Mouse (Mus musculus) liver, embryonic 12.5 days (tissue): ENCODE measurements around the gene Psg25. TPM values are rescaled to one million over a fixed set of nuclear protein-coding genes. Genes with fewer than 3 reads are reported as not detected.
"Not testable (repeated sequence)": the region's sequence is repeated elsewhere in the genome, so short reads cannot be mapped to it uniquely, and the experiment has no call there.

Source experiments
- ATAC-seq: fragments of 200-750 bp; cut with Nextera tagmentation; 2 replicates; pipeline ENCODE4 v1.8.0; 2017; ENCODE audit warnings: moderate number of reproducible peaks, mild to moderate bottlenecking, moderate library complexity
- H3K27ac ChIP-seq: fragments of 300-500 bp; sonication (generic); 2 replicates; pipeline ENCODE4 v1.5.1; 2016; ENCODE audit warnings: mild to moderate bottlenecking
- H3K27me3 ChIP-seq: fragments of 300-500 bp; sonication (generic); replicated peaks from 2 replicates; pipeline ENCODE4 v1.6.1; 2016; ENCODE audit warnings: mild to moderate bottlenecking, moderate library complexity
- H3K36me3 ChIP-seq: fragments of 300-500 bp; sonication (generic); 2 replicates; pipeline ENCODE4 v1.6.1; 2016; ENCODE audit warnings: mild to moderate bottlenecking, moderate library complexity
- H3K4me1 ChIP-seq: fragments of 300-500 bp; sonication (generic); 2 replicates; pipeline ENCODE4 v1.6.1; 2016
- H3K4me2 ChIP-seq: fragments of 300-500 bp; sonication (generic); 2 replicates; pipeline ENCODE4 v1.6.1; 2016; ENCODE audit warnings: mild to moderate bottlenecking, moderate library complexity
- H3K4me3 ChIP-seq: fragments of 300-500 bp; sonication (generic); 2 replicates; pipeline ENCODE4 v1.5.1; 2016; ENCODE audit warnings: mild to moderate bottlenecking, moderate library complexity
- H3K9ac ChIP-seq: fragments of 300-500 bp; sonication (generic); 2 replicates; pipeline ENCODE4 v1.6.1; 2016; ENCODE audit warnings: mild to moderate bottlenecking, moderate library complexity
- H3K9me3 ChIP-seq: fragments of 300-500 bp; sonication (generic); replicated peaks from 2 replicates; pipeline ENCODE4 v1.6.1; 2016; ENCODE audit warnings: mild to moderate bottlenecking, moderate library complexity
- WGBS: fragments of 180-500 bp; shearing (Covaris S2); methylation state at CpG from one replicate; pipeline ENCODE4 v1.1.7; 2016; ENCODE audit not compliant: insufficient replicate concordance; 5-methylcytosine and 5-hydroxymethylcytosine counted together
- polyA plus RNA-seq: library from polyadenylated mRNA; unstranded; fragments of >200 nt; fragmentation: Nextera tagmentation; extraction: Ambion mirVana; gene quantifications from 2 replicates; pipeline ENCODE4 v1.2.1, GENCODE M21; 2016

The Psg25 gene
- polyA plus RNA-seq, result not detected in 2 replicates

- Histone ChIP-seq H3K27ac (no peak within 1 kb of the TSS), H3K4me2 (no peak within 1 kb of the TSS), H3K4me3 (no peak within 1 kb of the TSS), H3K4me1 (no peaks in the 10 kb centered on the region), H3K9me3 (no peaks in the 10 kb centered on the region), H3K9ac (no peak within 1 kb of the TSS), H3K36me3 (no peaks in the 10 kb centered on the region), H3K27me3 (no peaks in the 10 kb centered on the region)
- WGBS, result 65% methylated on average over 1 of the region's 1 CpGs
- ATAC-seq, result no peak
Observed at GRCm38 (mm10) chr7:18532169-18532568, at the start of gene Psg25. Gene Psg25 (minus strand): TSS chr7:18532269.

GRCm38 (mm10) chr7:18567205-18567604, 35.1 kb upstream of the Psg25 start, which contains the start of gene Psg27:
Gene Psg27 (minus strand): TSS chr7:18567305.
- ATAC-seq, result no peak
- Histone ChIP-seq H3K4me2 (no peak within 1 kb of the TSS), H3K27ac (no peak within 1 kb of the TSS), H3K9me3 (no peaks in the 10 kb centered on the region), H3K36me3 (no peaks in the 10 kb centered on the region), H3K9ac (no peak within 1 kb of the TSS), H3K4me1 (no peaks in the 10 kb centered on the region), H3K4me3 (no peak within 1 kb of the TSS), H3K27me3 (no peaks in the 10 kb centered on the region)
- 68% methylated on average over 3 of the region's 3 CpGs for WGBS

DNA sequence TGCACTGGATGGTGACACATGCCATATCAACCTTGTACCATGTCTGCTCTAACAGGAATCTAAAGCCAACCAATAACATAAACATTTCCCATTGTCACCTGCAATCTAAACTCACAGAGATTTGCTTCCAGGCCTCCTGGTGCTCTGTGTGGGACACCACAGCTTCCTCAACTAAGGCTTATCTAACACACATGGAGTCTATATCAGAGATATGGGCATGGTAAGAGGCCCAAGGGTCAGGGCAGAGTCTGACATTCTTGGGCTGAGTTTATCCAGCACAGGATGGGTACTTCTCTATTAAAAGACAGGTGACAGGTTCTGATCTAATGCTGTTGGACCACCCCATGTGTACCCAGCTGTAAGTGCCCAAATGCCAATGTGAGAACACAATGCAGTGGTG, 27.8 kb upstream of the Psg25 start:
- Histone ChIP-seq H3K9me3 (0 out of 2 replicates have a peak, but pooled peaks cover 4% of the 10 kb centered on the region), H3K27ac (no peak overlapping the region), H3K27me3 (no peaks in the 10 kb centered on the region), H3K9ac (no peak overlapping the region), H3K4me3 (no peak overlapping the region), H3K4me2 (no peak overlapping the region), H3K36me3 (no peaks in the 10 kb centered on the region), H3K4me1 (no peaks in the 10 kb centered on the region)
- ATAC-seq, result no peak

- not testable (repeated sequence) for ATAC-seq, H3K4me1 ChIP-seq, H3K27ac ChIP-seq, H3K4me2 ChIP-seq, H3K9ac ChIP-seq, H3K9me3 ChIP-seq, H3K27me3 ChIP-seq, H3K36me3 ChIP-seq, H3K4me3 ChIP-seq
- 53% methylated on average over 3 of the region's 3 CpGs for WGBS
Observed at GRCm38 (mm10) chr7:18555751-18556150, 23.7 kb upstream of the Psg25 start.

- H3K4me2 ChIP-seq, result no peak overlapping the region
- H3K36me3 ChIP-seq, result no peaks in the 10 kb centered on the region
- H3K27ac ChIP-seq, result no peak overlapping the region
- no peak for ATAC-seq
- H3K9me3 ChIP-seq, result no peaks in the 10 kb centered on the region
- no peaks in the 10 kb centered on the region for H3K27me3 ChIP-seq
- WGBS, result 42% methylated on average over 3 of the region's 3 CpGs
- H3K9ac ChIP-seq, result no peak overlapping the region
- H3K4me1 ChIP-seq, result no peaks in the 10 kb centered on the region
- H3K4me3 ChIP-seq, result no peak overlapping the region
Observed at GRCm38 (mm10) chr7:18533420-18533819, 1.4 kb upstream of the Psg25 start.

DNA sequence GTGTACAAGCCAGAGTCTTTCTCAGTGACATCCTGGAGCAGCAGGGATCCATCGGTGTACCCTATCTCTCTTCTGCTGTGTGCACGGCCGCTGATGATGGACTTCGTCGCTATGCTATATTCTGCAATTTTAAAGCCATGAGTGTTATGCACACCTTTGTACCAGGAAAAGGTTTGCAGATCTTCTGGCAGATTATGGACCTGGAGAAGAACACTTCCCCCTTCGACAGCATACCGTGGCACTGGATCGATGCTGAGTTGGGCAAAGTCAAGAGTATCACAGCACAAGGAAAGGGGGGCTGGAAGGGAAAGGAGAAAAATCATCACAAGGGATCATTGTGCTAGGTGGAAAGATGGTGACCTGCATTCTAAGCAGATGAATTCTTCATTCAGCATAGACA, 7.4 kb downstream of the Psg25 start:
- 78% methylated on average over 8 of the region's 8 CpGs for WGBS
- H3K9ac ChIP-seq, result no peak overlapping the region
- H3K4me1 ChIP-seq, result no peaks in the 10 kb centered on the region
- H3K4me2 ChIP-seq, result no peak overlapping the region
- no peaks in the 10 kb centered on the region for H3K27me3 ChIP-seq
- H3K9me3 ChIP-seq, result no peaks in the 10 kb centered on the region; the same call in 1 of the 2 replicates
- ATAC-seq, result no peak
- H3K36me3 ChIP-seq, result no peaks in the 10 kb centered on the region
- no peak overlapping the region for H3K4me3 ChIP-seq
- H3K27ac ChIP-seq, result no peak overlapping the region

GRCm38 (mm10) chr7:18512848-18513247, 19.2 kb downstream of the Psg25 start:
- H3K27ac ChIP-seq, H3K9me3 ChIP-seq, H3K4me1 ChIP-seq, ATAC-seq, H3K36me3 ChIP-seq, H3K27me3 ChIP-seq, H3K4me3 ChIP-seq, H3K9ac ChIP-seq, H3K4me2 ChIP-seq: not testable (repeated sequence)

GRCm38 (mm10) chr7:18512417-18512816, 19.7 kb downstream of the Psg25 start:
- 53% methylated on average over 2 of the region's 2 CpGs for WGBS
- not testable (repeated sequence) for H3K9ac ChIP-seq, ATAC-seq, H3K36me3 ChIP-seq, H3K4me2 ChIP-seq, H3K4me1 ChIP-seq, H3K9me3 ChIP-seq, H3K27me3 ChIP-seq, H3K27ac ChIP-seq, H3K4me3 ChIP-seq

GRCm38 (mm10) chr7:18511479-18511878, 20.6 kb downstream of the Psg25 start:
- ATAC-seq, result no peak
- WGBS, result 21% methylated on average over 9 of the region's 9 CpGs

DNA sequence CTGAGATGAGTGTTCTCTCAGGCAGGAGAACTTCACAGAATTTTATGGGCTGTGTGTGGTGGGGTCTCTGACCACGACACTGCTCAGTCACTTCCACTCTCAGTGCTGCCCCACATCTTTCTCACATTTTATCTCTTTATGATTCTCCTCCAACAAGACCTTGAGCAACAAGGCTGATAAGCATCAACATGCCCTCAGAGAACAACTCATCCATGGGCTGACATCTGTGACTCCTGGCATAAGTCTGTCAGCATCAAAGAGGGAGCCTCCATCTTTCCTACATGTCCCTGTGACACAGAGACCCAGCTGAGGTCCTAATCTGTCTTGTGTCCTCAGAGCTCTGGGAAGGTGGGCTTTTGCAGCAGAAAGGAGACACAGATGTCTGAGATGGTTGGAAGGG, 48.0 kb downstream of the Psg25 start, which contains the start of gene Psg26:
TSS of gene Psg26 (minus strand) at position 101 of the 400 bp plus-strand sequence.
- H3K27me3 ChIP-seq, result no peaks in the 10 kb centered on the region
- H3K36me3 ChIP-seq, result no peaks in the 10 kb centered on the region
- H3K4me3 ChIP-seq, result no peak within 1 kb of the TSS
- WGBS, result 38% methylated on average over 1 of the region's 1 CpGs
- no peak within 1 kb of the TSS for H3K9ac ChIP-seq
- ATAC-seq, result no peak
- H3K4me2 ChIP-seq, result no peak within 1 kb of the TSS
- H3K4me1 ChIP-seq, result no peaks in the 10 kb centered on the region
- 0 out of 2 replicates have a peak, but pooled peaks cover 6% of the 10 kb centered on the region for H3K9me3 ChIP-seq
- H3K27ac ChIP-seq, result no peak within 1 kb of the TSS

More at GRCm38 (mm10) chr7:18511479-18511878, 20.6 kb downstream of the Psg25 start:
- Histone ChIP-seq H3K9me3 (no peaks in the 10 kb centered on the region), H3K9ac (no peak overlapping the region), H3K4me1 (no peaks in the 10 kb centered on the region), H3K27me3 (no peaks in the 10 kb centered on the region), H3K27ac (no peak overlapping the region), H3K4me2 (no peak overlapping the region), H3K36me3 (no peaks in the 10 kb centered on the region), H3K4me3 (no peak overlapping the region)

Other genes starting within 250 kb of the Psg25 start
- not detected in 2 replicates for gene Psg18, start 177.3 kb downstream of the Psg25 start, polyA plus RNA-seq
- not detected in 2 replicates for gene Psg28, start 100.2 kb downstream of the Psg25 start, polyA plus RNA-seq
- not detected in 2 replicates for gene Psg26, start 48.1 kb downstream of the Psg25 start, polyA plus RNA-seq
- gene Psg27, start 35.0 kb upstream of the Psg25 start, polyA plus RNA-seq, result not detected in 2 replicates
- gene Psg23, start 84.2 kb upstream of the Psg25 start, polyA plus RNA-seq, result not detected in 2 replicates
- gene Psg21, start 124.5 kb upstream of the Psg25 start, polyA plus RNA-seq, result not detected in 2 replicates
- gene Psg20, start 153.9 kb upstream of the Psg25 start, polyA plus RNA-seq, result not detected in 2 replicates
- 0.06 TPM in 1 of 2 replicates, not detected in the other for gene Psg22, start 185.8 kb upstream of the Psg25 start, polyA plus RNA-seq